Mouse (Mus musculus) neural tube, embryonic 10.5 days (tissue): ENCODE data around the gene Brwd1.
"Not testable (repeated sequence)": the region's sequence is repeated elsewhere in the genome, so short reads cannot be mapped to it uniquely, and the experiment has no call there.

Experiments
- DNase-seq: peaks from one replicate; pipeline ENCODE4 v3.0.0-alpha.2; 2017; ENCODE audit warnings: low spot score; ENCODE audit errors: extremely low spot score

Brwd1 gene

GRCm38 (mm10) chr16:96082301-96083178 is at the start of gene Brwd1:
Gene Brwd1, minus strand, starts transcription at chr16:96082526.
- peak; percentile 90 for DNase-seq

DNA sequence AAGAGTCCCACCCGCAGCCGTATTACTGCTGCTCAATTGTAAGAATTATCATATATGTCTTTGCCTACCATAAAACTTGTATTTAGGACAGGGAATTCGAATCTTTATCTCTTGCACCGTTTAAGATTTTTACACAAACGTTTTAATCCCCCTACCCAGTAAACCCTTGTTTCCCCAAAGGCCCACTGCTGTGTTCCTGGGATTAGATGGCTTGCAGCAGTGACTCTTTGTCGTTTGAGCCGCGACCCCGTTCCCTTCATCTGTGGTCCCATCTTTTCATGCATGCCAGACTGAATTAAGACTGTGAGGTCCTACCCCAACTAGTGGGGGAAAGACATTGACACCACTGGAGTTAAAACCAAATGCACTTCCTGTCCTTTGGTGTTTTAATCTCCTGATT is 46.1 kb upstream of the Brwd1 start:
- no peak for DNase-seq

DNA sequence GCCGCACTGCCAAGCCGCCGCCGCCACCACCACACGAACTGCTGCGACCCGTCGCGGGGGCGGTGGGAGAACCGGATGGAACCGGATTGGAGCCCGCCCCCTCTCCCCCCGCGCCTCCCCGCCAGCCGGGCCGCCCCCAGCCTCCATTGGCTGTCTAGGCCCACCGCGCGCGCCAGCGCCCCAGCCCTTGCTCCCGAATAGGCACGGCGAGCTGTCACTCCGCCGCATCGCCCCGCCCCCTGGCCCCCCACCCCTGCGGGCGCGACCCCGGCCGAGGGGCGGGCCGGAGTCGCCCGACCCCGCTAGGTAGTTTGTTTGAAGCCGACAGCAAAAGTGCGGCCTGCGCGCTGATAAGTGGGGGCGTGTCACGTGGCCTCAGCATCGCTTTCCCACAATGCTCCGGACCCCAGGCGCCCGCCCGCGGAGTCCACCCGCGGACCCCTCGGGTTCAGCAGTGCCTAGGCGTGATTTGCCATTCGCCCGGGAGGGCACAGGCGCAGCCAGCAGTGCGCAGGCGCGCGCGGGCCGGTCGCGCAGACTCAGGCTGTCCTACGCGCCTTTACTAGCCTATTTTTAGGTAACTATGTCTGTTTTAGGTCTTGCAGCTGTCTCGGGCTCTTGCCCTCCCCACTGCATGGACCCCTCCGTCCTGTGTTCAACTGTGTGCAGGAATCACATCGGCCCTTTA is 45.5 kb upstream of the Brwd1 start, which contains the start of gene Hmgn1:
Gene Hmgn1 (minus strand): TSS at position 73 of the 688 bp plus-strand sequence.
- DNase-seq, result peak; percentile 99

- DNase-seq, result no peak
These were observed 44.9 kb upstream of the Brwd1 start for GRCm38 (mm10) chr16:96127288-96127656.

DNA sequence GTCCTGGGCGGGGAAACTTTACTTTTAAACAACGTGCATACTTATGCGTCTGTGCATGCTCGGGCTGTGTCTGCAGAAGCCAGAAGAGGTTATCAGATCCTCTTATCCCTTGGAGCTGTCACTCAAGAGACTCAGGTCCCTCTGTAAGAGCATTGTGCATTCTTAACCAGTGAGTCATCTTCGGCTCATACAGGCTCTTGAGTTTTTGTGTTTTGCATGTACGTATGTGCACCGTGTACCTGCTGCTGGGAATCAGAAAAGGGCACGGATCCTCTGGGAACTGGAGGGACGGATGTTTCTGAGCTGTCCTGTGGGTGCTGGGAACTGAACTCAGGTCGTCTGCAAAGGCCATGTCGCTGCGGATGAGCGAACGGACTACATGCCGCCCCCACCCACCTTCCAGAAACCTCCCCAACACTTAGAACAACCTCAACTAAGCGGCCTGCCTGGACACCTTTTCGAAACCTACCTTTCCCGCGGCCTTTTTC is 44.4 kb upstream of the Brwd1 start:
- DNase-seq, result no peak

DNA sequence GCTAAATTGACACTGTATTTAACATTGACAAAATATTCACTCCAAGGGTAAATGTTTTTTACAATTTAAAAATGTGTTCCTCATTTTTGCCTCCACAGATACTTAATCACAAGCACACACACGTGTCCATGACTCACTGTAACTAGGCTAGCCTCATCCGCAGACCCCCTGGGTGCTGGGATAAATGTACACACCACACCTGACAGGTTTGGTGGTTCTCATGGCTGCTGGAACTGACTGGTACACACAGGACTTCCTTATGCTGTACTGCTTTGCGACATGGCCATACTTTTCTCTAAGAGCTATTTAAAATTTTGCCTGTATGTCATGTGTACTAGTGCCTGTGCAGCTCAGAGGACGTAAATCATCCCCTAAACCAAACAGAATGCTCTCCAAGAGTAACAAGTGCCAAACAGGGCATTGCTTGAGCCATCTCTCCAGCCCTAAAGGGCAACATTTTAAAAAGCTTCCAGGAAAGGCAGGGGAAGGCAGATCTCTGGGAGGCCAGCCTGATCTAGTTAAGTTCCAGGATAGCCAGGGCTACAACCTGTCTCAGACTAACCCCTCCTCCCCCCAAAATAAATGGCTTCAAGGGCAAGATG is 37.8 kb upstream of the Brwd1 start:
- no peak for DNase-seq

DNA sequence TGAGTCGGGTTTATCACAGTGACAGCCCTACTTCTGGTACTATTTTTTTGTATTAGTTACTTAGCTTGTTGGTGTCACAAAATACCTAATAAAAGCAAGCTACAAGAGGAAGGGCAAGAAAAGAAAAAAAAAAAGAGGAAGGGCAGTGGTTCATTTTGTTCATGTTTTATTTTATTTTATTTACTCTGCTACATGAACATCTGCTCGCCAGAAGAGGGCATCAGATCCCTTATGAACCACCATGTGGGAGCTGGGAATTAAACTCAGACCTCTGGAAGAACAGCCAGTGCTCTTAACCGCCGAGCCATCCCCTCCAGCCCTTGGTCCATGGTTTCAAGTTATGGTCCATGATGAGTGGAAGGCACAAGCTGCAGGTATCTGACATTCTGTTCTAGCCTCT is 32.4 kb upstream of the Brwd1 start:
- no peak for DNase-seq

DNA sequence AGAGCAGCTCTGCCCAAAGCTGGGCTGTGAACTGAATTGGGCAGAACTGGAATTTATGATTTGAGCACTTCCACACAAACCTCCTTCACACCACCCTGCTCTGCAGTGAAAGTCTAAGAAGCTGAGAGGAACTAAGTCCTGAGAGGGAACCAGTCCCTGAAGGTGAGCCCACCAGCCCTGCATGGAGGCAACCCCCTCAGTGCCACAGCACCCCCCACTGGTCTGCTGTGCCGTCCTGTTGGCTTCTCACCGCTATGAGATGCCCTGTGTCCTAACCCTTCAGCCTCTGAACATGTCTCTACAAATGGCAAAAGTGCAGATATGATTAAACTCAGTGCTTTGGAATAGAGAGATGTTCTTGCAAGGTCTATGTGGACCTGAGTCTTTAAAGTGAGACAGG is 30.4 kb upstream of the Brwd1 start:
- DNase-seq, result no peak

- DNase-seq, result no peak
These were observed 28.5 kb upstream of the Brwd1 start for GRCm38 (mm10) chr16:96110655-96111345.

DNA sequence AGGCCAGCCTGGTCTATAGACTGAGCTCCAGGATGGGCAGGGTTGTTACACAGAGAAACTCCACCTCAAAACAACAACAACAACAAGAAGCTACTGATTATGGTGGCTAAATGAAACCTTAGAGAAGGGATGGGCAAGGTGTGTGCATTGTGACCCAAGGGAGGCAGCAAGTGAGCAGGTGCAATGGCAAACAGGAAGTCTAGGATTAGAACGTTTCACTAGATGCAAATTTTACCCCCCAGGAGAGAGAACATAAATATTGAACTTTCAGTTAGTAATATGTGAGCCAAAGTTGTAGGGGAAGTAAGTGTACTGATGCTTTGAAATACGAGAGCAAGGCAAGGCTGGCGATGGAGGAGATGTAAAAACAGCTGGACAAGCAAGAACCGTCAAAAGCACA is 27.3 kb upstream of the Brwd1 start:
- DNase-seq, result no peak

- DNase-seq, result no peak
These were observed 20.7 kb upstream of the Brwd1 start for GRCm38 (mm10) chr16:96103036-96103435.

DNA sequence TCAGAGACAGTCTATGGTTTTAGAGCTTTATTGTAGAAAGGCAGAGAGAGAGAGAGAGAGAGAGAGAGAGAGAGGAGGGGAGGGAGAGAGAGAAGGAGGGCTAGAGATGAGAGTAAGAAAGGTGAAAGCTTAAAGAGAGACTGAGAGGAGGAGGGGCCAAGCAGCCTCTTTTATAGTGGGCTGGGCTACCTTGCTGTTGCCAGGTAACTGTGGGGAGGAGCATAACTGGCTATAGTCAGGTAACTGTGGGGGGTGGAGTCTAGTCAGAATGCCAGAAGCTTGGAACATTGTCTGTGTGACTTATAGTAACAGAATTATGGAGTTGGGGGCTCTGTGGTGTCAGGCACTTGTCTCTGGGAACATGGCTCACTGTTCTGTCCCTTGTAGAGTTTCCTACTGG is 15.5 kb upstream of the Brwd1 start:
- not testable (repeated sequence) for DNase-seq

DNA sequence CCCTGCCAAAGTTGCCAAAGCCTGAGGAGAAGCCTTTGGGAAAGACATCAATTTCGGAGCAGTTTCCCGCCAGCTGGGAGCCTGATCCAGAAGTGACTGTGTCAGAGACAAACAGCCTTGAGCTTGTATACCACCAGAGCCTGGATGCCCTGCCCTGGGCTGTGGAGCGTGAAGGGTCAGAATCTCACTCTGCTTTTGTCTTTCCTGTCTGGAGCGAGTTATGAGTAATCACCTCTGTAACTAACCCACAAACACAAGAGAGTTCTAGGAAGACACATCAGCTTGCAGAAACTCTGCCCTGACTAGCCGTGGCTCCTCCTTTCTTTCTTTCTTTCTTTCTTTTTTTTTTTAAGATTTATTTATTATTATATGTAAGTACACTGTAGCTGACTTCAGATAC is 13.6 kb upstream of the Brwd1 start:
- no peak for DNase-seq

GRCm38 (mm10) chr16:96091515-96092504 is 9.5 kb upstream of the Brwd1 start:
- DNase-seq, result peak; percentile 16

DNA sequence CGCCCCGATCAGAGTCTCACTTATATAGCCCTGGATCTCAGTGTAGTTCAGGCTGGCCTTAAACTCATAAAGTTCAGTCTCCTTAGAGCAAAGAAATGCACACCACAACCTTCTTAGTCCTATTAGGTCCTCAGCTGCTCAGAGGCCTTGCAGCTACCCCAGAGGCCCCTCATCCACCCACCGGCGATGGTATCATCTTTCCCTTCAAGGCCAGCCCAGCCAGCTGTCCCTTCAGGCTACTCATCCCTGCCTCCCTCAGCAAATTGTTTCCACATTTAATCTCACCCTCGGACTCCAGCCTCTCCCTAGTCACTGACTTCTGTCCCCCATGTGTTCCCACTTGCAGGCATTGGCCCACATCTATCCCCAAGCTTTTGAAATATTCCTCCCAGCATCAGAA is 5.8 kb upstream of the Brwd1 start:
- DNase-seq, result no peak

DNA sequence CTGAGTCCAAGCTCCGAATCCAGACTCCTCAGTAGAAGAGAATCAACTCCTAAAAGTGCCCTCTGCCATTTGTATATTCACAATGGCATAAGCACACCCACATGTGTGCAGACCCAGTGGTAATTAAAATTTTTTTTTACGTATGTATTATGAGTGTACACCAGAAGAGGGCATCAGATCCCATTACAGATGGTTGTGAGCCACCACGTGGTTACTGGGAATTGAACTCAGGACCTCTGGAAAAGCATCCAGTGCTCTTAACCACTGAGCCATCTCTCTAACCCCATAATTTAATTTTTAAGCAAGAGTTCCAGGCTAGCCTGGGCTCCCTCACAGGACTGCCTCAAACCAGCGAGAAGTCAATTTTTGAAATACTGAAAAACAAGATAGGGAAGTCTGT is 5.1 kb upstream of the Brwd1 start:
- DNase-seq, result no peak

GRCm38 (mm10) chr16:96087001-96087400 is 4.7 kb upstream of the Brwd1 start:
- no peak for DNase-seq

GRCm38 (mm10) chr16:96085597-96085996 is 3.3 kb upstream of the Brwd1 start:
- no peak for DNase-seq

GRCm38 (mm10) chr16:96083179-96083646 is 887 bp upstream of the Brwd1 start:
- DNase-seq, result peak; percentile 52

DNA sequence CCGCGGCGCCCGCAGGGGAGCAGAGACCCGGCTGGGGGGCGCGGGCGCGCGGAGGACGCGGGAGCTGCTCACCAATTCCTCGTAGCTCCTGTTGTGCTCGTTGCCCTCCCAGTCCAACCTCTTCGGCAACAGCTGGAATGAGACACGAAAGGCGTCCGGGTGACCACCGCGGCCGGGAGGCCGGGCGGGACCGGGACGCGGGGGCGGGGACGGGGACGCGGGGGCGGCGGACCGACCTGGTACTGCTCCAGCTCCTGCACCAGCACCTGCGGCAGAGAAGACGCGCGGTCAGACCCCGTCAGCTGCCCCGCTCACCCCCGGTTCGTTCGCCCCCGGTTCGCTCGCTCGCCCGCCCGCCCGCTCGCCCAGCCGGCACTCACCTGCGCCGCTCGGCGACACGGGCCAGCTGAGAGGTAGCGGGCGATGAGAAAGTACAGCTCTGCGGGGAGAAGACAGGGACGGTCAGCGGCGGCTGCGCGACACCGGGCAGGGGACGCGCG is 534 bp downstream of the Brwd1 start:
- DNase-seq, result peak; percentile 88
